Mouse (Mus musculus): ENCODE results near the gene Vac14.
A peak's percentile ranks its signal among the peaks of the same experiment; 100 is the strongest.

The Vac14 gene

DNA sequence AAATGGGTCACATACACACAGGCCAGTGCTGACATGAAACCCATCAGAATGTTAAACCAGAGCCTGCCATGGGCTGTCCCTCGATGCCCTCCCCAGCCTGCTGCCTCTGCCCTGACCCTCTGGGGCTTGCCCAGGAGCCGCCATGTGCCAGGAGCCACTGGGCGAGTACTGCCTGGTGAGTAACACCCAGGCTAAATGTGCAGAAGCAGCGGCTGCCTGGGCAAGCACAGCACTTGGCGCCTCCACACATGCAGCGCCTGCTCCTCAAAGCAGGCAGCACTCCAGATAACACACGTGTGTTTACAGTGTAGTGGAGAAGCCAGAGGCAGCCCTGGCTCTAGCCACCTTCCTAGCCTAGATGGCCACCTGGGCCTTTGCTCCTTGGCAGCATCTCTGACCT lies 94.7 kb downstream of the Vac14 start:
- peak; percentile 45 for DNase-seq (ENCODE audit: extremely low read depth, low read depth, low spot score)

GRCm38 (mm10) chr8:110714827-110715519 lies 96.6 kb downstream of the Vac14 start:
- no peak for DNase-seq (ENCODE audit: extremely low read depth, low read depth, low spot score)

DNA sequence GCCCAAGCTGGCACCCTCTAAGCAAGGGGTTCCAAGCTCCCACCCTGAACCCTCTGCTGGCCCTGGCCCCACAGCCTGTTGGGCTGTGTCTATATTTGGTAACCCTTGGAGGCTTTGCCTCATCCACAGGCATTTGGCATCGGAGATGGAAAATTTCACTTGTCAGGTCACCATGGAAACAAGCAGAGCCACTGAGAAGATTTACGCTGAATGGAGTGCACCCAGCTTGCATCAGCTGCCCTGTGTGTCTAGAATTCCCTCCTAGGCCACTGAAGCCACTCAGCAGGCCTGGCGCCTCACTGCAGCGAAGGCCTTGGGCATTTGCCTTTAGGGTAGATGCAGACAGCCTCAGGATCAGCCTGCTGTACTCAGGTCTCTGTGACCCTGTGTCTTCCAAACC lies 97.7 kb downstream of the Vac14 start:
- peak; percentile 51 for DNase-seq (ENCODE audit: extremely low read depth, low read depth, low spot score)

GRCm38 (mm10) chr8:110717131-110717530 lies 98.7 kb downstream of the Vac14 start:
- no peak for DNase-seq (ENCODE audit: extremely low read depth, low read depth, low spot score)

GRCm38 (mm10) chr8:110718209-110718968 lies 100.0 kb downstream of the Vac14 start:
- peak; percentile 92 for DNase-seq (ENCODE audit: extremely low read depth, low read depth, low spot score)

- no peak for DNase-seq (ENCODE audit: extremely low read depth, low read depth, low spot score)
These were observed 100.7 kb downstream of the Vac14 start for GRCm38 (mm10) chr8:110718969-110719670.

DNA sequence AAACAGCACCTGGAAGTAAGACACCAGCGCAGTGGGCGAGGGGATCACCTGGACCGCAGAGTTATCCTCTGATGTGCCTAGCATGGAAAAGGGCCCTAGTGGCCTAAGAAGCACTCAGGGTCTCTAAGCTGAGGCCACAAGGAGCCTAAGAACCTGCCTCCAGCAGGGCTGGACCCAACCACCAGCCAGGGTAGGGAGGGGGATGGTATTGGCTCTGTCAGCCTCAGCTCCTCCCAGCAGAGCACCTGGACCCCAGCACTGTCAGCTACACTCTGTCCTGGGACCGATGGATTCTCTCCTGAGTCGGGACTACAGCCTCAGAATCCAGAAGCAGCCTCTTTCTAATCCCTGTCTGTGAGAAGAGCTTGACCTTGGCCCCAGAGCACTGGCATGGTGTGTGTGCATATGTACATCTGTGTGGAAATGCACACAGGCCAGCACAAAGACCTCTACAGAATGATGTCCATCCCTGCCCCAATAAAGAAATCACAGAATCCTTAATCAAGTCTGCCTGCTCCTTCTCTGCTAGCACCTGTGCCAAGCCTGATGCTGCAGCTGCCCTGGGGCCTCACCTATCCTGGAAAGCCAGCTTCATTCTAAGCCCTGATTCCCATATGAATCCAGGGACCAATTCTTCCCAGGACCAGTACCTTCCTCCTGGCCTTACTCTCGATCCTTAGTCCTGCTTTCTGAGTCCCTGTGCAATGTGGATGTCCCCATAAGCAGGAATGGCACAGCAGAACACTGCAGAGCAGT lies 101.7 kb downstream of the Vac14 start:
- no peak for DNase-seq (ENCODE audit: extremely low read depth, low read depth, low spot score)

GRCm38 (mm10) chr8:110720685-110721598 lies 102.6 kb downstream of the Vac14 start, which contains the start of gene Mtss1l:
Mtss1l (plus strand) TSS chr8:110721476.
- DNase-seq (ENCODE audit: extremely low read depth, low read depth, low spot score) = no peak

DNA sequence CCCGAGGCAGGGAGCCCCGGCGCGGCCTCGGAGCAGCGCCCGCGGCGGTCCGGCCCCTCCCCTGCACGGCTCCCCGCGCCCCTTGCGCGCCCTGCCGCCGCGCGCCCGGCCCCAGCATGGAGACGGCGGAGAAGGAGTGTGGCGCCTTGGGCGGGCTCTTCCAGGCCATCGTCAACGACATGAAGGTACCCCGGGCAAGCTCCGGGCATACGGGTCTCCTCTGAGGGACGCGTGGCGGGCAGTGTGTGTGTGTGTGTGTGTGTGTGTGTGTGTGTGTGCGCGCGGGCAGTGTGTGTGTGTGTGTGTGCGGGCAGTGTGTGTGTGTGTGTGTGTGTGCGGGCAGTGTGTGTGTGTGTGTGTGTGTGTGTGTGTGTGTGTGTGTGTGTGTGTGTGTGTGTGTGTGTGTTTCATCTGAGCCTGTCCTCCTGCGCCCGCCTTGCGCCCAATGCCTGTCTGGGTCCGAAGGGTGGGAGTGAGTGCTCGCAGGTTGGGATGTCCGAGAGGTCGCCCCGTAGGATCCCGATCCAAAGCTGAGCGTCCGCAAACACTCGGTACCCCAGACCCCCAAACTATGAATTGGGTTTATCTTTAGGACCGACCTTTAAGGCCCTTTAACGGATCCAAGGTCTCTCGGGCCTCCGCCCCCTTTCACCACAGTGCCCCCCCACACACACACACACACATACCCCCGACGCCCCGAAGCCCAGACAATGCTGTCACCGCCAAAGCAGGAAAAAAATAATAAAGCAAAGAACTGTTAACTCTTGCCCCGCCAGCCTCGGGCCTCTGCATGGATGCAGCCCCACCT lies 103.4 kb downstream of the Vac14 start:
- DNase-seq (ENCODE audit: extremely low read depth, low read depth, low spot score) = no peak

DNA sequence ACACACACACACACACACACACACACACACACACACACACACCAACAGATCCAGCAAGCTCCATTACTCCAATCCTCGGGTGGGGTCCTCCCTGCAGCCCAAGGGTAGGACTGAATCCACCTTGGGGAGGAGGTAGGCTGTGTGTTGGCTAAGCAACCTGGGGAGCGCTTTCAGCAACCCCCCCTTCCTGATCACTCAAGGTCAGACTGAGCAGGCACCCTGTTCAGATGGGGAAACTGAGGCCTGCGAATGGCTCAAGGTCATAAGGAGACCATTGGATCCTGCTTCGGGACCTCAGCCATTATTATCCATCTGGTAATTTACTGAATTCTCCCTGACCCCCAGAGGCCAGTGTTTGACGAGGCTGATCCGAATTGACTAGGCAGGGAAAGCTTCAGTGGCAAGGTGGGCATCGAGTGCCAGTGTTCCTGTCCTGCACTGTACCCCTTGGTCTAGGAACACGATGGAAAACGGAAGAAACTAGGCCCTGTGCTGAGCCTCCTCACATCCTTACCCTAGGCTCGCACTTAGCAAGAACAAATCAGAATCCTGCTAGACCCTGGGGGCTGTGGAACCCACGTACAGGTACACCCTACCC lies 104.1 kb downstream of the Vac14 start:
- DNase-seq (ENCODE audit: extremely low read depth, low read depth, low spot score) = no peak

DNA sequence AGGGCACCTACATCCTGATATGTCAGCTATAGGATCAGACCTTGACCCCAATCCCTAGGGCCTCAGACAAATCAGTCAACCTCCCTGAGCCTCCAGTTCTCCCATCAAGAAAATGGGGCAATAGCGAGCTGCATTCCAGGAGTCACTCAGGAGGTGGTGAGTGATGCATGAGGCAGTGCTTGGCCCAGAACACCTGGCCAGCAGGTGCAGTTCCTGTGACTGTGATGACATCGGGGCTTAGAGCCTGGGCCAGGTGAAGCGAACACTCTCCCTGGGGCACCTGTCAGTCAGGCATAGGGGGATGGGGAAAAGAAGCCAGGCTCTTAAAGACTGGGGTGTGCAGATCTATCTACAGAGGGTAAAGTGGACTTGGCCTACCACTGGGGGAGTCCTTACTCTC lies 106.1 kb downstream of the Vac14 start:
- DNase-seq (ENCODE audit: extremely low read depth, low read depth, low spot score) = no peak

- DNase-seq (ENCODE audit: extremely low read depth, low read depth, low spot score) = no peak
These were observed 106.9 kb downstream of the Vac14 start for GRCm38 (mm10) chr8:110725084-110725838.

GRCm38 (mm10) chr8:110726893-110727292 lies 108.5 kb downstream of the Vac14 start:
- DNase-seq (ENCODE audit: extremely low read depth, low read depth, low spot score) = no peak

DNA sequence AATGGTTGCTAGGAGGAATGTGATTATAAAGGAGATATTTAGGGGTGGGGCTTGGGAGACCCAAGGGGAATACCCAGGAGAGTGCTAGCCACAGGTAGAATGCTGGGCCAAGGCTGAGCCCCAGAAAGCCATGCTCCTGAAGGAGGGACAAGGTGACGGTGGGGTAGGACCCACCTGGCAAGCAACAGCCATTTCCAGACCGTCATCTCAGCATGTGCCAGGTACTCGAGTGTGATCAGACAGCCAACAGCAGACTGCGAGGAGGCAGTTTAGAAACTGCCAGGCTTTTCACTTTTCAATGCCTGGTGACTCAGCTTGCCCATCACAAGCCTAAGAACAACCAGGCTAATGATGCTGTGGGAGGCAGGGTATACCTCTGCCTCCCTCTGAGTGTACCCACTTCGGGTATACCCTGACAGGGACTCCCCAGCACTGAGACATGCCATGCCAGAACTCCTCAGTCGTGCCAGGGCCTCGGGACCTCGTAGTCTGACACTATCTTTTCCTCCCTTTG lies 113.0 kb downstream of the Vac14 start:
- no peak for DNase-seq (ENCODE audit: extremely low read depth, low read depth, low spot score)

- no peak for DNase-seq (ENCODE audit: extremely low read depth, low read depth, low spot score)
These were observed 114.7 kb downstream of the Vac14 start for GRCm38 (mm10) chr8:110733036-110733435.

DNA sequence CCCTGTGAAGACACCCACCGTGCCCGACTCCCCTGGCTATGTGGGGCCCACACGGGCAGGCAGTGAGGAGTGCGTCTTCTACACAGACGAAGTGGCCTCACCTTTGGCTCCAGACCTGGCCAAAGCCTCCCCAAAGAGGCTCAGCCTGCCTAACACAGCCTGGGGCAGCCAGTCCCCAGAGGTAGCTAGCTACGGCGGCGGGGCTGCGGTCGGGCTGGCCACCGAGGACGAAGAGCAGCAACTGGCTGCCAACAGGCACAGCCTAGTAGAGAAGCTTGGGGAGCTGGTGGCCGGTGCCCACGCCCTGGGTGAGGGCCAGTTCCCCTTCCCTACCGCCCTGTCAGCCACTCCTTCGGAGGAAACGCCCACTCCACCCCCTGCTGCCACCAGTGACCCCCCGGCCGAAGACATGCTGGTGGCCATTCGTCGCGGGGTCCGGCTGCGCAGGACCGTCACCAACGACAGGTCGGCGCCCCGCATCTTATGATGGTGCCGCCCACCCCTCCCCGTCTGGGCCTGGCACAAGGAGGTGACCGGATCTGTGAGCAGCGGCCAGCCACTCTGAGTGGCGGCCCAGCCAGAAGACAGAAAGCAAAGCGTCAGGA lies 120.3 kb downstream of the Vac14 start:
- DNase-seq (ENCODE audit: extremely low read depth, low read depth, low spot score) = no peak

GRCm38 (mm10) chr8:110740629-110741175 lies 122.3 kb downstream of the Vac14 start:
- no peak for DNase-seq (ENCODE audit: extremely low read depth, low read depth, low spot score)
